Mouse (Mus musculus) frontal cortex, postnatal 36 days (tissue): ENCODE measurements at regions not wholly inside any gene's neighbourhood (a gene's known extent, or its start where the extent isn't known, plus 50 kb on each side); places are given as distances from the start of the nearest gene placed in this dataset.
A peak's percentile ranks its signal among the peaks of the same experiment; 100 is the strongest.

Experiments
- DNase-seq, 2 experiments: peaks; one replicate each; pipeline ENCODE4 v3.0.0; 2022; ENCODE audit warnings: low spot score in 2 of 2

DNA sequence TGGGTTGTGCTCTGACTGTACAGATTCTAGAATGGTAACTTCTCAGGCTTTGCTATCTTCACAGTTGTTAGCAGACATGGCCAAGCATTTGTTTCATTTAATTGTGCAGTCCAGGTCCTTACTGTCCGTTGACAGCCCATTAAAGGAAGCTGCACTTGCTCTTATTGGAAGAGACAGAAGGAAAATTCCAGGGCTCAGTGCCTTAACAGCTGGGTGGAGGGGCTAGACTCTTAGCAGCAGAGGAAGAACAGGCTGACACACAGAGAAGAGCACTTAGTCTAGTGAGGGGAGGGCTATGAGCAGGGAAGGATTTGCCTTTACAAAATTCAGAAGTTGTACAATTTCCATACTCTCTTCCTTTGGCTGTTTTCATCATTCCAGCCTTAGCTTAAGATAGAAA is 161.5 kb upstream of the Ghitm start:
- no peak for DNase-seq

GRCm38 (mm10) chr14:37292084-37292860 is 157.2 kb upstream of the Ghitm start:
- no peak for DNase-seq

DNA sequence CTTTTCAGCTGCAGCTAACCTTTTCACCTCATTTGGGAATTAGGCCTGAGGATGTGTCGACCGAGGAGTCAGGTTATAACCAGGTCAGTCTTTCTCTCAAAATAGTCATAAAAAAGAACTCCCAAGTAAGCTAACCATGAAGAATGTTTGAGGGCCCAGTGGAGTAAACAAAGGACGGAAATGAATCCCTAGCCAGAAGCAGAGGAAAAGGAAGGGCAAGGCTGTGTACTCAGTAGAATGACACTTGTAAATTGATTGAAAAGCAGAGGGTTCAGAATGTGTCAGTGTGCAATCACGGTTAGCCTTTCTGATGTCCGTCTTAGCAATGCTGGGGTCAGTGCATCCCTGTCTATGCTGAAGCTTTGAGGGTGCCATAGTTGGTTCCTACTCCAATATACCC is 149.3 kb upstream of the Ghitm start:
- DNase-seq: no peak

- DNase-seq: no peak
Observed at GRCm38 (mm10) chr14:37279356-37279755, 144.3 kb upstream of the Ghitm start.

GRCm38 (mm10) chr14:37276728-37277695 is 141.9 kb upstream of the Ghitm start:
- DNase-seq: peak in 1 of 2 experiments; percentile 70

- no peak for DNase-seq
Observed at GRCm38 (mm10) chr14:37272063-37272462, 137.0 kb upstream of the Ghitm start.

DNA sequence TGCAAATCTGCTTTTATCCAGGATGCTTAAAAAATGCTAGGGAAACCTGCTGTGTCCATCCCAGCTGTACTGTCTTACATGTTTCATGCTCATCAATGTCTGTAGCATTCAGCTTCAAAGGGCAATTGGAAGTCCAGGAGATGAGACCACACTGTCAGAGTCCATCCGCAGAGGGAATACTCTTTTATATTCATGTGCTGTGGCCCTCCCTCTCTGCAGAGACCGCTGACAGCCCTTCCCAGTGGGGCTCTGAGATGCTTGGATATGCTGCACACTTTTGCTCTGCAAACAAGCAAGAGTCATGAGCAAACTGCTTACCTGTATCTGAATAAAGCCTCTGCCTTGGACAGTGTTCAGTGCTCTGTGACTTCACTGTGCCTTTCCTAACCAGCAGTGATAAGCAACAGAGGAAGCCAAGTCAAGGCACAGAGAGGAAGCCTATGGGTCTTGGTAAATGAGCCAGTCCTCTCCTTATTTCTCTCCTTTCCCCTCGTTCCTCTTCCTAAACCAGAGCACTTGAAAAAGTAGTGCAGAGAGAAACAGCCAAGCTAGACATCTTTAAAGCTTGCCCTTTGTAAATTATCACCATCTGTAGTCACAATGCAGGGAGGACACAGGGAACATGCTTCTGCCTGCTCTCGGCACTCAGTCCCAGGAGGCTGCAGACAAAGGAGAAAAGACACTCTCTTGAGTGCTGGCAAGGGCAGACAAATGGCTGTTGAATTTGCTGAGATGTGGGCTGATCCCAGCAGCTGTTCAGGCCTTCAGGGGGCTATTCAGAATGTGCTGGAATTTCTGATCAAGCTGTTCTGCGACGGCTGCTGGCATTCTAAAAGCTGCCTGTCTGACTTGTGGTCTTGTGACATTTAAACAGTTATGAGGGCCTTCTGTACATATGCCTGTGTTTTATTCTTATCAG is 136.2 kb upstream of the Ghitm start:
- DNase-seq: no peak

DNA sequence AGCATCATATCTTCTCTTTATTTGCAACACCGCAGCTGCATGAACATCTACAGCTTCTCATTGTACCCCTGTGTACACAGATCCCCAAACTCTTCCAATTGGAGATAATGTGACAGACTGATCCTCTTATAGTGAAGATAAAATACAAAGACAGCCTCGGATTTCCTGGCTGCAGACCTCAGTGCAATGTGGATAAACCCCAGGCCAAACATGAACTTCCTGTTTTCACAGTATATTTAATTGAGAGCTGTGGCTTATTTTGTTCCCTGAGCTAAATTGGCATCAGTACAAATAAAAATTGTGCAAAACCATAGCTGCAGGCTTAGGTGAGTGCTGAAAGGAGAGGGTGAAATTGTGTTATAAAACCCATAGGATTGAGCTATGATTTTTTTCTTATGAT is 134.8 kb upstream of the Ghitm start:
- DNase-seq: no peak

GRCm38 (mm10) chr14:37238632-37239032 is 103.6 kb upstream of the Ghitm start:
- DNase-seq: peak; percentile 55 to 66

GRCm38 (mm10) chr14:37237191-37237590 is 102.1 kb upstream of the Ghitm start:
- no peak for DNase-seq

DNA sequence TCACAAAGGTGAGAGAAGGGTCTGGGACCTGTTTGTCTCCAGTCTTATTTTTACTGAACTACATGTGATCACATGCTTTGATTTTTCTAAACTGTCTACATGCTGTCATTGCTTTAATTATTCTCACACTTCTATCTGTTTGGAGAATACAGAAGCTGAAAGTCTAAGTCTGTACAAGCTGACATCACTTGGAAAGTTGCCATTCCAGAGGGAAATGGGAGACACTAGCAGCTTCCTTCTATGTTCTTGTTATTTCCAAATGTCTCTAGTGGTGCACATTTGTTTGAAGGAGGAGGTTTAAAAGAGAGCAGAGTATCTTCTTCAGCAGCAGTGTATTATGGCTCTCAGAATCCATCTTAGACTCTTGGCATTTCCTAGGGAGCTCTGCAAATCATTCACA is 73.2 kb upstream of the Ghitm start:
- peak in 1 of 2 experiments; percentile 37 for DNase-seq

- no peak for DNase-seq
Observed at GRCm38 (mm10) chr14:37189795-37190194, 54.7 kb upstream of the Ghitm start.
